In the genomic region with DNA sequence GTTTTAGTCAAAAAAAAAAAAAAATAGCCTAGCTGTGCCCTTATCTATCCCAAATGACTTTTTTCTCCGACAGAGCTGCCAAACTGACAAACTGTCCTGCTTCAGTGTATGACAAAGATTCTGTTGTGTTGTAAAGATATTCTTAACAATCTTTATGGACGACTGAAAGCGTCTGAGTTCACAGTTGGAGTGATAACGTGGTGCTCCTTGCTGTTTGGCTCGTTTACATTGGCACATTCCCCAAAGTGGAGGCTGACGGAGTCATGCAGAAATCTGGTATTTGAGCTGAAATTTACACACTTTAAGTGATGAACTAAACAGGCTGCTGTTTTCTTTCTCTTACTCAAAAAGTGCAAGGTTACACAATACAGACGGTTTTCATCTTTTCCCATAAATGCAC, we compare ENCODE assay signal across 8 mouse cellular contexts.
DNase-seq lines count a peak whose midpoint lies in the region; ATAC-seq and TF ChIP-seq lines count a peak whose summit lies in the region.

No protein-coding gene starts in this region.

- no peak overlapping the region for H3K4me3 ChIP-seq in lung, embryonic 14.5 days (ENCODE audit: low read depth, low read length)
- H3K4me3 ChIP-seq in lung, adult 2 months (replicated peaks; ENCODE audit: extremely low read depth, low read depth, low read length): no peak overlapping the region
- peak overlapping the region; percentile 27 for H3K4me3 ChIP-seq in heart, postnatal 0 days (ENCODE audit: low read depth, low read length)

- no peaks in the 10 kb centered on the region for H3K9me3 ChIP-seq in lung, embryonic 14.5 days (ENCODE audit: low read depth, low read length)
- H3K9me3 ChIP-seq in heart, postnatal 0 days (replicated peaks; ENCODE audit: control insufficient read depth, low read length): no peaks in the 10 kb centered on the region

- H3K27me3 ChIP-seq in lung, embryonic 14.5 days (ENCODE audit: insufficient read depth, low read length): no peaks in the 10 kb centered on the region
- H3K27me3 ChIP-seq in heart, postnatal 0 days (ENCODE audit: control insufficient read depth, insufficient read depth, low read length): no peaks in the 10 kb centered on the region

- TF ChIP-seq EP300 in heart, postnatal 0 days (IDR thresholded peaks at IDR 0.05; ENCODE audit: low read depth): no peak

- no peak for TF ChIP-seq CTCF in lung, embryonic 14.5 days (IDR thresholded peaks at IDR 0.05; ENCODE audit: low read depth)
- no peak for TF ChIP-seq CTCF in lung, adult 2 months (IDR thresholded peaks at IDR 0.05; ENCODE audit: insufficient read depth, low read length)
- TF ChIP-seq CTCF in heart, postnatal 0 days (IDR thresholded peaks at IDR 0.05; ENCODE audit: low read depth): no peak

- no peak overlapping the region for H3K9ac ChIP-seq in lung, embryonic 14.5 days
- 0 out of 2 replicates have a peak overlapping the region, but pooled peaks have one; percentile 10 for H3K9ac ChIP-seq in heart, postnatal 0 days (replicated peaks; ENCODE audit: low read depth, low read length)

- WGBS in lung, embryonic 14.5 days: 4% methylated on average over 7 of the region's 7 CpGs
- 9% methylated on average over 7 of the region's 7 CpGs for WGBS in lung, adult 2 months
- WGBS in heart, postnatal 0 days: 10% methylated on average over 7 of the region's 7 CpGs

- no peak for TF ChIP-seq POLR2A in lung, adult 2 months (IDR thresholded peaks at IDR 0.05; ENCODE audit: borderline replicate concordance, extremely low read depth, low read depth, low read length)

- H3K4me2 ChIP-seq in lung, embryonic 14.5 days: peak overlapping the region; percentile 50
- peak overlapping the region; percentile 49 for H3K4me2 ChIP-seq in heart, postnatal 0 days (ENCODE audit: low read depth, low read length)

- ATAC-seq in lung, embryonic 14.5 days (ENCODE audit: insufficient read depth): peak; percentile 56; the same call in 1 of the 2 replicates
- ATAC-seq in heart, postnatal 0 days (ENCODE audit: insufficient read depth, low read depth): no peak; the same call in 1 of the 2 replicates
- ATAC-seq in CD4-positive, CD25-positive, alpha-beta regulatory T cell, adult 4 months: no peak

- H3K36me3 ChIP-seq in lung, embryonic 14.5 days (ENCODE audit: insufficient read depth): no peaks in the 10 kb centered on the region
- no peaks in the 10 kb centered on the region for H3K36me3 ChIP-seq in heart, postnatal 0 days (replicated peaks; ENCODE audit: control insufficient read depth, insufficient read depth, low read length)

- peak; percentile 43 to 45 for DNase-seq in cerebellum, postnatal 10 days
- DNase-seq in cerebellum, adult 18-20 months: no peak
- peak; percentile 70 for DNase-seq in lung, embryonic 14.5 days
- DNase-seq in lung, adult 2 months: no peak
- DNase-seq in heart, postnatal 0 days (ENCODE audit: low spot score): peak; percentile 37
- peak; percentile 11 for DNase-seq in lung, postnatal 36 days
- no peak for DNase-seq in urinary bladder, postnatal 10 days (ENCODE audit: low spot score)

- no peaks in the 10 kb centered on the region for H3K4me1 ChIP-seq in lung, embryonic 14.5 days (ENCODE audit: insufficient read depth)
- no peaks in the 10 kb centered on the region; the same call in 1 of the 2 replicates for H3K4me1 ChIP-seq in lung, adult 2 months (ENCODE audit: control insufficient read depth, insufficient read depth, low read length)
- peaks cover 5% of the 10 kb centered on the region; the same call in 1 of the 2 replicates for H3K4me1 ChIP-seq in heart, postnatal 0 days (ENCODE audit: control insufficient read depth, insufficient read depth)

- H3K27ac ChIP-seq in lung, embryonic 14.5 days (ENCODE audit: low read depth): no peak overlapping the region
- no peak overlapping the region for H3K27ac ChIP-seq in heart, postnatal 0 days (ENCODE audit: low read depth)

Comparison
In these comparisons a context has a peak if more than half of its experiments do, and no peak if none do; other contexts are left out.
1. DNase-seq: peak in cerebellum, postnatal 10 days (2 of 2), lung, embryonic 14.5 days (single experiment), heart, postnatal 0 days (single experiment) and lung, postnatal 36 days (single experiment); none in cerebellum, adult 18-20 months (0 of 2), lung, adult 2 months (single experiment) and urinary bladder, postnatal 10 days (single experiment).